Mouse (Mus musculus) hindbrain, embryonic 14.5 days (tissue): ENCODE results near the gene Zcwpw1. TPM values are rescaled to one million over a fixed set of nuclear protein-coding genes. Genes with fewer than 3 reads are reported as not detected.

Source experiments
- ATAC-seq: fragments of 200-750 bp; cut with Nextera tagmentation; 2 replicates; pipeline ENCODE4 v1.8.0; 2017; ENCODE audit warnings: moderate number of reproducible peaks, mild to moderate bottlenecking, moderate TSS enrichment, moderate library complexity; ENCODE audit not compliant: low FRiP score
- DNase-seq: peaks from one replicate; pipeline ENCODE4 v3.0.0-alpha.2; 2015; ENCODE audit warnings: low spot score
- H3K27ac ChIP-seq: fragments of 300-500 bp; sonication (generic); 2 replicates; pipeline ENCODE4 v1.5.1; 2014; ENCODE audit warnings: mild to moderate bottlenecking, moderate library complexity
- H3K27me3 ChIP-seq: fragments of 300-500 bp; sonication (generic); 2 replicates; pipeline ENCODE4 v1.6.1; 2014; ENCODE audit warnings: mild to moderate bottlenecking, low read length, mixed read lengths; ENCODE audit not compliant: control insufficient read depth, insufficient read depth
- H3K36me3 ChIP-seq: fragments of 300-500 bp; sonication (generic); replicated peaks from 2 replicates; pipeline ENCODE4 v1.6.1; 2014; ENCODE audit not compliant: control insufficient read depth, insufficient read depth
- H3K4me1 ChIP-seq: fragments of 300-500 bp; sonication (generic); replicated peaks from 2 replicates; pipeline ENCODE4 v1.6.1; 2014; ENCODE audit warnings: antibody characterized with exemption, low read length, mixed read lengths; ENCODE audit not compliant: control insufficient read depth, insufficient read depth
- H3K4me2 ChIP-seq: fragments of 300-500 bp; sonication (generic); replicated peaks from 2 replicates; pipeline ENCODE4 v1.6.1; 2014; ENCODE audit warnings: mild to moderate bottlenecking, moderate library complexity
- H3K4me3 ChIP-seq: fragments of 300-500 bp; sonication (generic); replicated peaks from 2 replicates; pipeline ENCODE4 v1.5.1; 2014; ENCODE audit warnings: mild to moderate bottlenecking, low read length
- H3K9ac ChIP-seq: fragments of 300-500 bp; sonication (generic); 2 replicates; pipeline ENCODE4 v1.6.1; 2014
- H3K9me3 ChIP-seq: fragments of 300-500 bp; sonication (generic); 2 replicates; pipeline ENCODE4 v1.6.1; 2016; ENCODE audit warnings: low read length; ENCODE audit not compliant: control insufficient read depth
- WGBS: fragments of 180-500 bp; shearing (Covaris S2); extraction: QIAGEN DNeasy Blood & Tissue Kit; methylation state at CpG from one replicate; pipeline ENCODE4 v1.1.7; 2014; 5-methylcytosine and 5-hydroxymethylcytosine counted together
- polyA plus RNA-seq: library from polyadenylated mRNA; unstranded; fragments of >200 nt; fragmentation: Nextera tagmentation; extraction: Ambion mirVana; gene quantifications from 2 replicates; pipeline ENCODE4 v1.2.1, GENCODE M21; 2014

Gene Zcwpw1
- polyA plus RNA-seq, 1 experiment from 2014 or later, result 8.3 TPM

DNA sequence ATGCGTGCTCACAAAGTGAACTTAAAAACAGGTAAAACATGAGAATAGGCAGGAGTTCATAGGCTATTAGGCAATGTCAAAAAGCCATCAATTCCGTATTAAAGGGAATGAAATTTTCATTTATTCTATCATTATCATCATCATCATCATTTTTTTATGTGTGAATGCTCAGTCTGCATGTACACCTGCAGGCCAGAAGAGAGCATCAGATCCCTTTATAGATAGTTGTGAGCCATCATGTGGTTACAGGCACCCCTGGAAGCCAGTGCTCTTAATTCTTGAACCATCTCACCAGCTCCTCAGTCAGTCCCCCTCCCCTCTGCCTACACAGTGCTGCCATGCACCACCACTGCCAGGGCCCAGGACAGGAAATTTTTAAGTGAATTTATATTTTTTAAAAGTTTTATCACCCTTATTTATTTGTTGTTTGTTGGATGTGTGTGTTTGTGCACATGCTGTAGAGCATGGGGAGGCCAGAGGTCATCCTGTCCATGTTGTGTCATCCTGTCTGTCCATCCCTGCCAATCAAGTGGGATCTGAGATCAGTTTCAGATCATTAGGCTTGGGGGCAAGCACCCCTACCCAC lies 1.4 kb downstream of the Zcwpw1 start:
- Histone ChIP-seq H3K4me1 (peaks cover 13% of the 10 kb centered on the region), H3K27ac (no peak overlapping the region), H3K27me3 (no peaks in the 10 kb centered on the region), H3K36me3 (peaks cover 5% of the 10 kb centered on the region), H3K9me3 (no peaks in the 10 kb centered on the region), H3K4me3 (no peak overlapping the region), H3K4me2 (no peak overlapping the region), H3K9ac (no peak overlapping the region)
- ATAC-seq, result no peak
- DNase-seq, result no peak
- 94% methylated on average over 2 of the region's 2 CpGs for WGBS

DNA sequence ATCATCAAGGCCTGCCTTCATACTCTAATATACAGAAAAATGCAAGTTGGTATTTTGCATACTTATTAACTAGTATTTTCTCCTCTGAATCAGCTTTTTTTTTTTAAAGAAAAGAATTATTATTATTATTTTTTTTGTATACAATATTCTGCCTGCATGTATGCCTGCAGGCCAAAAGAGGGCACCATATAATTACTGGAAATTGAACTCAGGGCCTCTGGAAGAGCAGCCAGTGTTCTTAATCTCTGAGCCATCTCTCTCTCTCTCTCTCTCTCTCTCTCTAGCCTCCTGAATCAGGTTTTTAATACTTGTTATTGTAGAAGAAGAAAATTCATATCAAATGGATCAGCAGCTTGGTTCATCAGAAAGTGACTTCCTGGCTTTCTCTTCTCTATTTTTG lies 4.0 kb downstream of the Zcwpw1 start:
- Histone ChIP-seq H3K9me3 (no peaks in the 10 kb centered on the region), H3K4me2 (no peak overlapping the region), H3K36me3 (no peaks in the 10 kb centered on the region), H3K4me3 (no peak overlapping the region), H3K9ac (no peak overlapping the region), H3K4me1 (no peaks in the 10 kb centered on the region; the same call in 1 of the 2 replicates), H3K27ac (no peak overlapping the region), H3K27me3 (no peaks in the 10 kb centered on the region)
- peak; percentile 32 for DNase-seq
- no peak for ATAC-seq

DNA sequence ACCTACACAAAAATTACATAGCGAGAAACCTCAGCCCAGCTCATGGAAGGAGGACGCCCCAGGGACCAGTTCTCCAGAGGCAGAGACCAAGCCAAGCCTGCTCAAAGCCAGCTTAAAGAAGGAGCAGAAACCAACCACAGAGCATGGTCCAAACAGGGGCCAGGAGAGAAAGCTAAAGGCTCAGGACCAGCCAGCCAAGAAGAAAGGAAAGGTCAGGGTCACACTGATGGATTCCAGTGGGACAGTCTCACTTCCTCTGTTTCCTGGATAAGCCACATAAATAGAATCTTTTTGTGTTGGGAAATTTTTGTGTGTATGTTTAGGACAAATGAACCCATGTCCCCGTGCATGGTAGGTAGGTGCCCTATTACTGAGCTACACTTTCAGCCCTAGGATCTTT lies 9.0 kb downstream of the Zcwpw1 start:
- ATAC-seq (no peak), DNase-seq (no peak)
- Histone ChIP-seq H3K9ac (no peak overlapping the region), H3K4me2 (no peak overlapping the region), H3K27me3 (no peaks in the 10 kb centered on the region), H3K36me3 (no peaks in the 10 kb centered on the region), H3K27ac (no peak overlapping the region), H3K4me1 (no peaks in the 10 kb centered on the region), H3K9me3 (no peaks in the 10 kb centered on the region), H3K4me3 (no peak overlapping the region)
- 87% methylated on average over 3 of the region's 3 CpGs for WGBS

DNA sequence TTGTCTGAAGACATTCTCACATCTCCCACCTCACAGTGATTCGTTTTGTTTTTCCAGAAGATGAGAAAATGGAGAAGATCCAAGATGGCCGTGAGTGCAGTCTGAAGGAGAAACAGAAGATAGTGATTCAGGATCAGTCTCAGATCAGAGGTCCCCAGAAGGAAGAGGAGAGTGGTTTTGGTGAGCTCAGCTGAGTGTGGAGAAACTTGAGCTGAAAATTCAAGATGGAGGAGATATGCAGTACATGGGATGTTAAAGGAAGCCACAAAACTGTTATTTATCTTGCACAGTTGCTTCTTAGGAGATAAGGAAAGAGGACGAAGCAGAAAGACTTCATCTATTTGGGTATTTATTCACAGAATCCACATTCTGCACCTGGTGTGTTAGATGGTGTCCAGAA lies 13.3 kb downstream of the Zcwpw1 start:
- Histone ChIP-seq H3K4me3 (no peak overlapping the region), H3K27me3 (no peaks in the 10 kb centered on the region), H3K9ac (no peak overlapping the region), H3K4me2 (no peak overlapping the region), H3K27ac (no peak overlapping the region), H3K9me3 (no peaks in the 10 kb centered on the region), H3K36me3 (no peaks in the 10 kb centered on the region), H3K4me1 (no peaks in the 10 kb centered on the region)
- WGBS, result 86% methylated on average over 3 of the region's 3 CpGs
- no peak for DNase-seq
- ATAC-seq, result no peak

DNA sequence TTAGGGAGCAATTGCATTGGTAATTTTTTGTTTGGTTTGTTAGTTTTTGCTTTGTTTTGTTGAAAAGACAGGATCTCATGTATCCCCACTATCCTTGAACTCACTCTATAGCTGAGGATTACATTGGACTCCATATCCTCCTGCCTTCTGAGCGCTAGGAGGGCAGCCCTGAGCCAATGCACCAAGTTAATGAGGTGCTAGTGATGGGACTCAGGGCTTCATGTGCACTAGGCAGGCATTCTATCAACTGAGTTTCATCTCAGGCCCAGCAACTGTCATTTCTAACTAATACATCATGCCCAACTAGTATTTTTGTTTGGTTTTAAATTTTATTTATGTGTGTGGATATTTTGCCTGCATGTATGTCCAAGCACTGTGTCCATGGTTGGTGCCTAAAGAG lies 18.6 kb downstream of the Zcwpw1 start:
- no peak overlapping the region for H3K4me3 ChIP-seq
- ATAC-seq, result no peak
- no peaks in the 10 kb centered on the region for H3K27me3 ChIP-seq
- H3K9me3 ChIP-seq, result no peaks in the 10 kb centered on the region
- H3K4me1 ChIP-seq, result no peaks in the 10 kb centered on the region
- DNase-seq, result no peak
- WGBS, result 83% methylated on average over 1 of the region's 1 CpGs
- H3K36me3 ChIP-seq, result no peaks in the 10 kb centered on the region
- no peak overlapping the region for H3K27ac ChIP-seq
- no peak overlapping the region for H3K4me2 ChIP-seq
- no peak overlapping the region for H3K9ac ChIP-seq

DNA sequence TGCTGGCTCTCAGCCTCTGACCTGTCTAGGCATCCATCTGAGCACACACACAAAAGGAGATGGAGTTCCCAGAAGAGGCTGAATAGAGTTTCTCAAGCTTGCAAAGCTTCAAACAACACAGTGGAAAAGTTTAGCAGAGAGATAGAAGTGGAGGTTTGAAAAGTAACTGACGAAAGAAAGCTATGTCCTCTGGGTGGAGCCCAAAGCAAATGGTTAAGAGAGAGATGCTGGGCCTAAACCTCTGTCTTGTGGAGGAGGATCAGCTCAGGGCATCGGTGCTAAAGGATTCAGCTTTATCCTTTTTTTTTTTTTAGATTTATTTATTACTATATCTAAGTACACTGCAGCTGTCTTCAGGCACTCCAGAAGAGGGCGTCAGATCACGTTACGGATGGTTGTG lies 20.7 kb downstream of the Zcwpw1 start:
- H3K27me3 ChIP-seq, result no peaks in the 10 kb centered on the region
- no peak for DNase-seq
- 83% methylated on average over 5 of the region's 5 CpGs for WGBS
- no peaks in the 10 kb centered on the region for H3K9me3 ChIP-seq
- no peaks in the 10 kb centered on the region for H3K4me1 ChIP-seq
- no peaks in the 10 kb centered on the region for H3K36me3 ChIP-seq
- H3K4me3 ChIP-seq, result no peak overlapping the region
- no peak overlapping the region for H3K27ac ChIP-seq
- no peak for ATAC-seq
- H3K9ac ChIP-seq, result no peak overlapping the region
- no peak overlapping the region for H3K4me2 ChIP-seq

DNA sequence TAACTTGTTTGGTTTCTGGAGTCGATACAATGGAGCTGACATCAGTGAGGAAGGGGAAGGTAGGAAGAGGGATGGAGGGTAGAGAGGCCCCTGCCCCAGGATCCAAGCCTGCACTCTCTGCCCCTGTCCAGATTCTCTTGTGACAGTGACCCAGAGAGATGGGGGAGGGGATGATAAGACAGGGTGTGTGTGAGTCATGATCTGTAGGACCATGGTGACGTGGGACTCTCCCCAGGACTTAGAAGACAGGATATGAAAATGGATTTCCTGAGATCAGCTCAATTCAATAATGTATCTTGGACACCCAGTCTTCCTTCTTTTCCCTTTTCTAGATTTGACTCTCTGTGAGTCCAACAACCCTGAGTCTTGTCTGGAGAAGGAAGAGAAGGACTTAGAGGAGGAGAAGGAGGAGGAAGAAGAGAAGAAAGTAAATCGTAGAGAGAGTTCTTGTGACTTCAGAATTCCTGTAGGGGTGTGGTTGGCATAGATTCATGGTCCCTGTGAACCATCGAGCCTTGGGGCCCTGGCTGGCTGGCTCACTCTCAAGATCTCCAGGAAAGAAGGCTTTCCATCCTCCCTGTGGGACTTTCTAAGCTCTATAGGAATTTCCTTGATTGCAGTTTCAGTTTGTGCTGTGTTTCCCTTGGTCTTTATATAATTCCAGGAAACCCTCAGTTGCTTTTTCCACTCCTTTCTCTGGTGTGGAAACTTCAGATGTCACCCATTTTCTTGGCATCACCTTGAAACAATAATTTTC lies 30.0 kb downstream of the Zcwpw1 start:
- no peak for DNase-seq
- no peak for ATAC-seq

DNA sequence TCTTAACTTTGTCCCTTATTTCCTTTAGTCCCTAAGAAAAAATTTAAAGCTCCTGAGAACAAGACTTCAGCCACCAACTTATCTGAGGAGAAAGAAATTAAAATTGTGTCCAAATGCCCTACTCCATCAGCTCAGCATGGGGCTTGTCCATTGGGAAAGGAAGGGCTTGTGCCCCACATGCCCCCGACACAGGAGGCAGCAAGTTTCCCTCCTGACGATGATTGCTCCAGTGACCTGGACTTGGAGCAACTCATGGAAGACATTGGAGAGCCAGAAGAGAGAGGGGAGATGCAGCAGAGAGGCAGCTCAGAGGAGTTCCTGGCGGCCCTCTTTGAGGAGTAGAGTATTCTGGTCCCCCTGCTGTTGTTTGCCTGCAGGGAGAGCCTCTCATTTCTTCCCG lies 34.5 kb downstream of the Zcwpw1 start:
- no peaks in the 10 kb centered on the region for H3K9me3 ChIP-seq
- H3K27ac ChIP-seq, result no peak overlapping the region
- H3K27me3 ChIP-seq, result no peaks in the 10 kb centered on the region
- 70% methylated on average over 4 of the region's 4 CpGs for WGBS
- H3K4me3 ChIP-seq, result no peak overlapping the region
- no peaks in the 10 kb centered on the region for H3K4me1 ChIP-seq
- no peak for DNase-seq
- no peak overlapping the region for H3K4me2 ChIP-seq
- H3K36me3 ChIP-seq, result no peaks in the 10 kb centered on the region
- no peak overlapping the region for H3K9ac ChIP-seq
- ATAC-seq, result no peak

More for the DNA sequence above, 30.0 kb downstream of the Zcwpw1 start:
- Histone ChIP-seq H3K9me3 (no peaks in the 10 kb centered on the region), H3K27ac (no peak overlapping the region), H3K4me3 (no peak overlapping the region), H3K9ac (no peak overlapping the region), H3K27me3 (no peaks in the 10 kb centered on the region), H3K4me1 (no peaks in the 10 kb centered on the region), H3K36me3 (no peaks in the 10 kb centered on the region), H3K4me2 (no peak overlapping the region)
- 84% methylated on average over 4 of the region's 4 CpGs for WGBS

DNA sequence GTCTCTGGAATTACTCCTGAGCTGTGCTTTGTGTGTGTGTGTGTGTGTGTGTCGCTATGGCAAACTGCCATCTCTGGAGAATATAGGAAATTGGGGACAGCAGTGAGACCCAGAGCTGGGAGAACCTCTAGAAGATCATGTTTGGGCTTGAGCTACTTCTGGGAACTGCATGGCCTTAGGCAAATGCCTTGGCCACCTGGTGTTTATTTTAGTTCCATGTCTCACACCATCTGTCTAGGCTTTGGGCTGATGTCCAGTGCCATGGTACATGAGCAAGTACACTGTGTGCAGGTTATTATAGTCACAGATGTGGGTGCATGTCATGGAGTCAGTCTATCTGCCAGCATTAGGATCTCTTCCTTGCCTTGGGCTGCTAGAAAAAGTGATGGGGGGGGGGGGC lies 35.0 kb downstream of the Zcwpw1 start:
- Histone ChIP-seq H3K27ac (no peak overlapping the region), H3K4me1 (no peaks in the 10 kb centered on the region), H3K9ac (no peak overlapping the region), H3K4me3 (no peak overlapping the region), H3K36me3 (no peaks in the 10 kb centered on the region), H3K4me2 (no peak overlapping the region), H3K27me3 (no peaks in the 10 kb centered on the region), H3K9me3 (no peaks in the 10 kb centered on the region)
- 76% methylated on average over 1 of the region's 1 CpGs for WGBS
- DNase-seq, result no peak
- ATAC-seq, result no peak
